Mouse (Mus musculus) frontal cortex, postnatal 36 days (tissue): ENCODE data around the gene Smyd3.

Experiments used
- DNase-seq, 2 experiments: peaks; one replicate each; pipeline ENCODE4 v3.0.0; 2022; ENCODE audit warnings: low spot score in 2 of 2

The Smyd3 gene

DNA sequence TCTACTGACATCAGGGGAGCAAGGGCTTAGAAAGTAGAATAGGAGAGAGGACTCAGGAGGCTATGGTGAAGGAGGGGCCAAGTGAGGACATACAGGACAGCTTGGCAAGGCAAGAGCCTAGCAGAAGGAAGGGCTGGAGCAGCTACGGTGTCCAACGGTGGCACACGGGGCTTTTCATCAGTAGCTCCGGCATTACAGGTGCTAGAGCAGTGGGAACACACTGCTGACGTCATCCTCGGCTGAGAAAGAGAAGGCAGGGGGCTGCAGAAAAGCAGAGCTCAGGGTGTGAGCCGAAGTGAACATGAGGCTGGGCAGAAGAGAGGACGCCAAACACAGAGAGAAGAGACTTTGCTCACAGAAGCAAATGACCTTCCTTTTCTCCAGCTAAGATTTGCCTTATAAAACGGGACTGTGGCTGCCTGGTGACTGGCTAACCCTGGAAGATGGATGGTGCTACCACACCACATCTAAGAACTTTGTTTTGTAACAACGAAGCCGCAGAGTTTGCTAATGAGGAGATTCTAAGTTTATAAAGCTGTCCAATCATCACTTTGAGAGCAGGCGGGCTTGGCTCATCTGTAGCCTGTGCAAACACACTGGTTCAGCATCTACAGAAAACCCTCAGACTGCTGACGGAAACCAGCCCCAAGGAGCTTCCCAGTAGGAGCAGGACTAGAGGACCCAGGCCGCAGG is 453.1 kb downstream of the Smyd3 start:
- no peak for DNase-seq

DNA sequence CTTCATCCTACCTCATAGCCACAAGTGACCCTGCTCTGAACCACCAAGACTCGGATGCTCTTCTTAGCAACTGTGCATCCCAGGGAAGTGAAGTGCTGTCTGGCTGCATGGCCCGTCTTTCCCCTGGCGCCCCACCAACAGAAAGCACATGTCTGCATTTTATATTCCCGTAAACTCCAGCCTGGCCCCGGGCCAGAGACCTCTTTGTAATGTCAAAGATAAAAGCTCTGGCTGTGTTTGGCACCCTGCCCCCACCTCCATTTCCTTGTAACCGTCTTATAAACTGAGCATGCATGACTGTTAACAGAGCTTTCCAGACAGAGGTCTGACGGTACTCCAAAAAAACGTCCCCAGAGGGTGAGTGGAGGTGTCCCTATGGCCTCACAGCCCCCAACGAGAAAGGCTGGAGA is 456.1 kb downstream of the Smyd3 start:
- no peak for DNase-seq

DNA sequence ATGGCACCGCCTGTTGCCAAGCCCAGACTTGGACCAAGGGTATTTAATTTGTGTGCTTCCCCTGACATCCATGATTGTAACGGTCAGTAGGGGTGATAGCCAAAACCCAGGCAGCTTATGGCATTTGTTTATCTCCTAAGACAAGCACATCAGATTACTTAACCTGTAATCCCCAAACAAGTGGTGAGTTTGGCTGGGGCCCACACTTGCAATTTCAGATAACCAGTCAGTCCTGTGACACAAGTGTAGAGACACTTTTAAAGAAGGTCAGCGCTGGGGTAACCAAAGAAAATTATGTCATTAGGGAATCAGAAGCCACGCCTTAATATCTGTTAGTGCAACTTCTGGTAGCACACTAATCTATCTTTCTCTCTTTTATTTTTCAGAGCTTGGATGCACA is 456.8 kb downstream of the Smyd3 start:
- DNase-seq: no peak

DNA sequence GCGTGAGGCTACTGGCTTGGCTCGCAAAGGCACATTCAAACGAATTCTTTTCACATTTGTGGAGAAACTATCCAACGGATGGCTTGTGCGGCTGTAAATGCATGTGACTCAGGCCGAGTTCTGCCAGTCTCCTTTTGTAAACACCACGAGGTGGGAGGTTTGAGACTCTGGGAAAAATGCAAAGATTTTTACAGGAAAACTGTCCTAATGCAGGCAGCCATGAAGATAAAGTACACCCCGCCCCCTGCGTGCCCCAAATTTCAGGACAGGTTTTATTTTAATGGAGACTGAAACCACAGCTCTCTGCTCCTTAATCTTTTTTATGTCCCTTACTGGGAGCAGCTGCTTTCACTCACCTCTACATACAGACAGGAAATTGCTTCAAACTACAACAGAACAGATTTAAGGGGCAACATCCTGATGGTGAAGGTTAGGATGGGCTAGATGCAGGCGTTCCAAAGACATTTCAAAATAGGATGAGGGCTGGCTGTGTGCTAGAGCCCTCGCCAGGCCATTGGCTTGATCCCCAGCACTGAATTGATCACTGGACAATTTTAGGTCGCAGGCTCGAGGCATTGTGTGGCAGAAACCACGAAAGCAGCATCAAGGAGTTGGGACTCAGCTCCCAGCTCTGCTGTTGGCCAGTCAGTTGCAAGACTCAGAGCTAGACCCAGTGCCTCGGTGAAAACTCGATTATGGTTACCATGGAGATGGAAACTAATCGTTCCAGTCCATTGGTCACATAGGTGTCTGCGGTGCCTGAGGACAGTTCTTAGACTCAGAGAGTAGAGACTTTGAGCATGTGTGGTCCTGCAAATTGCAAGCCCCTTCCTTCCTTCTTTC is 457.5 kb downstream of the Smyd3 start:
- DNase-seq: peak; percentile 25 to 30

DNA sequence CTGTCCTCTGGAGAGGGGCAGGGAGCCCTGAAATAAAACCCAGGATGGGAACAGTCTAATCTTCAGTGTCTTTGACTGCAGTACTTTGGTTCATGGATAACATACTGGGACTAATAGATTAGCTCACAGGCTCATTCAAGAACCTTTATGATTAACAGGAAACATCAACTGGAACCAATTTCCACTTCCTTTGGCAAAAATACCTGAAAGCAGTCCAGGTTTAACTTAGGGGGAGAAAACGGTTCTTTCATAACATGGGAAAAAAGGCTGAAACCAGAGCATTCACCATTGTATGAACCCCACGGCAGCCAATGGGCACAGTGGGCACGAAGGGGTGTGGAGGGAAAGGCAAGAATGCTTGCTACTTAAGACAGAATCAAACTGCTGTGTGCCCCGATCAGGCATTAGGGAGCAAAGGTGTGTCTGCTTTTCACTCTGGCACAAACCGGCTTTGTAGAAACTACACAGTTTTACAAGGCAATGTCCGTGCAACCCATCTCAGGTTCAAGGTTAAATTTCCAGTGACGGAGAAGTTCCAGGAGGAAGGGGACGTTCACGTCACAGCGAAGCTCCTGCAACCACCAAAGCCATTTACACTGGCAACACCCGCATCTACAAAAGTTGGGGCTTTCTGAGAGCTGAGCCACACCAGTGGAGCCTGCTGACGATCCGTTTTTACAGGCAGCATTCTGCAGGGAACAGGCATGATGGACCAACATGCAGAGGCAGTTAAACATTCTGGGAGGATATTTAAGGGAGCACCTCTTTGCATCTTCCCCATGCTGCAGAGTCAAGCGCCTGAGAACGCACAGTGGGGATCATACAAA is 458.3 kb downstream of the Smyd3 start:
- no peak for DNase-seq

DNA sequence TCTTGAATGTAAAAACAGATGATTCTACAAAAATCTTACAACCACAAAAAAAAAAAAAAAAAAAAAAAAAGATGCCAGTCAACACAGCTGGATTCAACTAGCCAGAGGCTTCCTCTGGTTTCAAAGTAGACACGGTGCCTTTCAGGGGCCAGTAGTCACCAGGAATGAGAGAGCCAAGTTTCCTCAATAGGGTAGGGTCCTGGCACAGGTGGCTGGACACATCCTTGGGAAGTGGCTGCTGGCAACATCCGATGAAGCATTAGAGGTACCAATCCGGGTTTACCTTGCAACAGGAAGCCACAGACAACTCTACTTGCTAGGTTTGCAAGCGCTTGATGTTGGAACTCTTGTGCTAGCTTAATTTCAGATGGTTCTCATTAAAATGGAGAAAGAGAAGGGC is 459.2 kb downstream of the Smyd3 start:
- DNase-seq: no peak

DNA sequence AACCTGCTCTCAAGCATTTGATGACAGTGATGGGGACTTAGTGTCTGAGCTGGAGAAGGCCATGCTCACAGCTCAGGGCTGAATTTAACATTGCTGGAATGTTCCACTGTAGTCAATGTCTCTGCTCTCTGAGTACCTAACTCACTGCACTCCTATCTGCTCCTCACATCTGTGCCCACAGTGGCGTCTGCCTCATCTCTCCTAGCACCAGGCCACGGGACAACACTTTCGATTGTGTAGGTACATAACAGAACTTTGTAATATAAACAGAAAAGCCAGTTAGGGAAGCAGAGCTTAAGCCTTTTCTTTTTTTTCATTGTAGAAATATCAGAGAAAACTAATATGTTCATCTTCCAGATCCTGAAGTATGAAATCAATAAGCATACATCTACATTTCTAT is 462.1 kb downstream of the Smyd3 start:
- DNase-seq: no peak

DNA sequence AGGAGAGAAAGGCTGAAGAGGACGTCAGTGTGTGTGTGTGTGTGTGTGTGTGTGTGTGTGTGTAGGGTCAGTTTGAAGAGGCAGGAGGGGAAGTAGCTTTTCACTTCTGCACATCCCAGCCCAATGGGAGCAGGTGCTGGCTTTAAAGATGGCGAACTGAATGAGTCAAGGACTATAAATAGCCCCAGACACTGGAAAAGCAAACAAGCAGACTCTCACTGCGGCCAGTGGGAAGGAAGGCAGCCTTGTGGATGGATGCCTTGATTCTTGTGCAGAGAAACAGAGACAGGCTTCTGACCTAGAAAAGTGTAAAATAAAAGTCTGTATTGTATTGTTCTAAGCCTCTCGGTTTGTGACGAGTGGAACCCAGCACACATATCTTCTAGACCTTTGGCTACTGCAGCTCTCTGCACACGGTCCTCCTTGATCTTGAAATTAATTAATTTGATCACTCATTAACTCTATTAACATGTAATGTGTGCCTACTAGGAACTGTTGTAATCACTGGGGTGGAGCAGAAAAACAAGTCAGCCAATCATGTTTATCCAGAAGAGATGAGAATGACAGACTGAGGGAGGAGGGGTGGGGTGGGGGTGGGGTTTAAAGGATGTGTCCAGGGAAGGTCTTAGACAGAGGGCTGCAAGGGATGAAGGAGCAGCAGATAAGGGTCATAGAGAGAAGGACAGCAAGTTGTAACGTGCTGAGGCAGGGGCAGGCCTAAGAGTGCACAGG is 463.3 kb downstream of the Smyd3 start:
- no peak for DNase-seq

DNA sequence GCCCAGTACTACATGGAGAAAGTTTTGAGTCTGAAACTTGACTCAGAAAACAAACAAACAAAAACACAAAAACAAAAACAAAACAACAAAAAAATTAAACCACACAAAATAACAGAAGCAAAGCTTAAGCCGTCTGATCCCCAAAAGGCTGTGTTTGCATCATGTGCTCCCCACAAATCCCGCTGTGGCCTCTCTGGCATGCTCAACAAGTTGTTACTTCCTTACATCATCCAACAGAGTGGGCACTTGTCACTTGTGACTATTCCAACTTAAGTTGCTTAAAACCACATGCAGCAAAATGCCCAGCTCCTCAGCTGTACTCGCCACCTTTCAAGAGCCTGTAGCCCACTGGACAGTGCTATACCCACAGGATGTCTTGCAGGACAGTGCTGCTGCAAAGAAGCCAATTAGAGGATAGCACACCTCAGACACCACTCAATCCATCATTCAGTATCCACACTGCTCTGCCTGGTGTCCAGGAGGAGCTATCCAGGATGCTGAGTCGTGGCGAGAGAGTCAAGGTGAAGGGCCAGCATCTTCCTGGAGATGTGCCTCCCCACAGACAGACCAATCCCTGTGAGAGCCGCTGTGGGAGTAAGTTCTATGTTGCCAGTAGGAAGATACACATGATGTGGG is 465.2 kb downstream of the Smyd3 start:
- no peak for DNase-seq

DNA sequence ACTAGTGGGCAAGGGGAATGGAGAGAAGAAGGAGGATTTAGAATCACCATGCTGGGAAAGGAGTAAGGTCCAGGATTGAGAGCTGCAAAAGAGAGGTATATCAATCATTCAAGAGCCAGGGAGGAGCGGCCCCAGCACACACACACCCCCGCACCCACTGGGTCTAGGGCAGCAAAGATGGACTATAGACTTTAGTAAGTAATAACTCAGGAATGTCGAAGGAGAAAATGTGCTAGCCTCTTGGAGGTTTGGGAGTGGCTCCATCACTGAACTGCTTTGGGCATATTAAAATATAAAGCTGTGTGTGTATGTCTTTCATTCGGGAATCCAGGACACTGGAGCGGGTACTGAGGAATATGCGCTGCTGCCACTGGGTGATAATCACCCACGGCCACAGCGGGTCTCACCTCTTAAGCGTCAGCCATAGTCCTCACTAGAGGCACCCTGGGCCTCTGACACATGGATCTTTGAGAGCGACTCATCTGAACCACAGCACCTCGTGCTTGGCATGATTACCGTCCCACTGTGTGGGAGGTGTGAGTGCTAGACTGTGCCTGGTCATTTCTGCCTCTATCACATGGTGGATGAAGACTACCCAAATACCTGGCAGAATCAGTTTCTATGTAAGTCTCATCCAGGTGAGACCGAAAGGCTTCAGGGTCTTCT is 469.8 kb downstream of the Smyd3 start:
- DNase-seq: no peak

DNA sequence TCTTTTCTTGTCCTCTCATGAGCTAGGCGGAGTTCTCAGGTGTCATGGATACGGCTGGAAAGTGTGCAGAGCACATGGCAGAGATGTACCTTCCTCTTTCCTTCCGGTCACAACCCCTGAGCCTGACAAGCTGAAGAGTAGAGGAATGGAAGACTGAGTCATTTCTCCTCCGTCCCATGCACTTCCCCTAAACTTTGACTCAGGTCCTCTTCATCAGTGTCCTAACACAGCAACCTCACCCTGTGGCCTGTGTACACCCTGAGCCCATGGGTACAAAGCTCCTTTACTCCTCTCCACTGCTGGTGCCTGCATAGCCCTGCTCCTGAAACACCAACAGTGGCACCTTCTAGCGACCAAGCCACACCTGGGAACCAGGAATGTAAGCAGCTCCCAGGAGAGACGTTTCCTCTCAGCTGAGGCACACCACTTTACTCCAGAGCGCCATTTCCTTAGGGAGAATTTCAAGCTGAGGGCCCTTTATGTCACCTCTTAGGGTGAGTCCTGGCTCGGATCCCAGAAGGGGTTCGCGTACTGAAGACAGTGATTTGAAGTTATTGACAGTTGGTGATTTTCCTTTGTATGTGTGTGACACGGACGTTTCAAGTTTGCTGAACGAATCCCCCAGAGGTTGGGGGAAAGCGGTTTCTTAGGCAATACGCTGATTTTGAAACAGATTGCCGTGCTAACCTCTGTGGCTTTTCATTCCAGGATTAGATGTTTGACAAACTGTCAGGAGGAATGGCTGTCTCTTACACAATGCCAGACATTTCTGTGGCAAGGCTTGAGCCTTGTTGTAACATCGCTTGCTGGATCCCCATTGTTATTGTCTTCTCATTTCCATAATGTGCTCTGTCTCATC is 471.8 kb downstream of the Smyd3 start:
- no peak for DNase-seq

DNA sequence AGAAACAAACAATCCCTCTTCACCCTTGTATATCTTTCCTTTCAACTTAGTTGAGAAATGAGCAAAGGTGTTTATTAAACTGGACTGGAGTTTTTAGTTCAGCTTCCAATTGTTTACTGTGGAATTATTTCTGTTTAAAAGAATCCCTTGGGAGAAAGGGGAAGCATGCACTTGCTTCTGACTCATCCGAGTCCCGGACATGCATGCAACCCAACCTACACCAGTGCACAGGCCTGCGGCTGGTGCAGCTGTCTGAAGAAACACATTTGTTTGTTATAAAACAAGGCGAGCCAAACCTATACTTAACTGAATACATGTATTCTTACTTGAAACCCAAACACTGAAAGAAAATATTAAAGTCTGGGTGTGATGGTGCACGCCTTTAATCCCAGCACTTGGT is 473.7 kb downstream of the Smyd3 start:
- no peak for DNase-seq

DNA sequence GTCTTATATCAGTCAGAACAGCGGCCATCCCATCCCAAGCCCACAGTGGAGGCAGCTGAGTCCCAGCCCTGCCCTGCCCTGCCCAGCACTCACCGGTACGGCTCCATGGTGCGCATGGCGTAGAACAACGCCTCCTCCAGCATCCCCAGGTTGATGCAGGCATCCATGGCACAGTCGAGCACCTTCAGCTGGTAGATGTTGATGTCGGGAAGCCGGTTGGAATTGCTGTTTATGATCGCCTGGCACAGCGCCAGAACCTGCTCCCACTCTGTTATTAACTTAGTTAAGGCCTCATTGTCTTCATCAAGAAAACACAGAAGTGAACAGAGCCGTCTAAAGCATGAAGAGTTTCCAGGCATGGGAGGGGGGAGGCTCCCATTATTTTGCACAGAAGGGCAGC is 474.2 kb downstream of the Smyd3 start:
- no peak for DNase-seq

DNA sequence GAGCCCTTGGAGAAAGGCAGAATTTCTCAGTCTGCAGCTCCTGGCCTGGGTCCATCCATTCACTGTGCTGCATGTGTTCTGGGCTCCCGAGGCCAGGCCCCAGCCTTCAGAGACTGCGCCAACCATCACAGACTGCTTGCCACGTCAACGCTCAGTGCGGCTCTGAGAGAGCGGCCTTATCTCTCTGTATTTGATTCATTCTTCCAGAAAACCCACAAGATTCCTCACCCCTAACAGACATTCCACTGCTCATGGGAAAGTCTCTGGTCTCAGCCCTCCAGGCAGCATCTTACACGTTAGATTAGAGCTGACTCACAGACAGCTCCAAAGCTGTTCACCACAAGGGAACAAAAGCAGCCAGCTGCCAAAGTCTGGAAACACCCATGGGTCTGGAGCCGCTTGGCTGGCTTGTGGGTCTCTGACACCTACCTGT is 475.9 kb downstream of the Smyd3 start:
- DNase-seq: peak; percentile 23 to 41

DNA sequence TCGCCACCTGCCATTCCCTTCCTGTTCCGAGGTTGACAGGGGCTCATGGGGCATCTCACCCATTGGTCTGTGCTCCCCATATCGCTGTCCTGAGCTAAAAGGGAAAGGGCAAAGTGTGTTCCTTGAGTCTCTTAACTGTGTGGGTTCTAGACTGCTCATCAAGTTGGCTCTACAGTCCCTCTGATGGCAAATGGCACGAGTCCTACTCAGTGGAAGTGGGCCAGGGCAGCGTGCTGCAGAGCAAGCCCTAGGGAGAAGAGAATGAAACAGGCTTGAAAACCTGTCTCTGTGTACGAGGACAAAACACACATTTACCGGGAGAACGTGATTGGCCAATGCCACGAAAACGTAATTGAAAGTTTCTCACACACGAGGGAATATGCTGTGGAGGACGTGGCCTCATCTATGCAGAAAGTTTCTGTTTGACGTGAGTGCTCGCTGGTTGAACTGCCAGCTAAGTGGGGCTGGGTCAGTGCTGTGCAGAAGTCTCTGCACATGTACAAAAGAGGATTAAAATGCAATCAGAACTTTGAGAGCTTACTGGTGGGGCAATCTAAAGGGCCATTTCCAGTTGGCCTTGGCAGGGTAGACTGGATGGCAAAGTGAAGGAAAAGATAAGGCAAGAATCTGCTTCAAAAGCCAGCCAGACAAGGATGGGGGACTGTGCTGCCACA is 476.5 kb downstream of the Smyd3 start:
- DNase-seq: no peak

DNA sequence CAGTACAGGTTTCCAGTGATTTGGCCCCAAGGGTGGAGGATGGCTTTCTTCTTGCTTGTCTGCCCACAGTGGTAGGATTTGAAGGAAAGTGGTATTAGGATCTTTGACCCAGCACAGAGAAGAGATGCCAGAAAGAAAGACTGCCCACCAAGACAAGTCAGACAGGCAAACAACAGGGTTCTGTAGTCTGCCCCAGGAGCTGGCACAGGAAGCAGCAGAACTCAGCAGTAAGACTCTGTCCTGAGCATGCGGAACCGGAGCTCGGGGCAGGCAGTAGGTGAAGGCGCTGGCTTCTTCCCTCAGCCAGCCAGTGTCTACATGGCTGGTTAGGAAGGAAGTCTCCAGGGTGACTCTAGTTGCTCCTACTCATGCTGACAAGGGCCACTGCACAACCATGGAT is 479.0 kb downstream of the Smyd3 start:
- DNase-seq: no peak

DNA sequence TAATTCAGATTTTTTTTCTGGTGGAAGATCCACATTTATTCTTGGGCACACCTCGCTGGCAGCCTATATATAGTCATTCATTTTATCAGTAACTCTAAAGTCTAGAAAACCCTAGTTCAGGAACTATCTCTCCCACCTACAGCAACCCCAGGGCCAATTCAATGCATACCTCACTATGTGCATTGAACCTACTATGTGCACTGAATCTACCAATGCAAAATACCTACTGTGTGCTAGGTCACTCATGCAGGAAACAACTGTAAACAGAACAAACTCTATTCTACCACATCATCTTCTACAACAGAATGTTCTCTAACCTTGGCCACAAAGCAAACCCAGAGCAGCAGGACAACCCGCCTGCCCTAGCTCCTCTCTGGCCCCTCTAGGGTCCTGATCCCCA is 484.9 kb downstream of the Smyd3 start:
- DNase-seq: no peak

DNA sequence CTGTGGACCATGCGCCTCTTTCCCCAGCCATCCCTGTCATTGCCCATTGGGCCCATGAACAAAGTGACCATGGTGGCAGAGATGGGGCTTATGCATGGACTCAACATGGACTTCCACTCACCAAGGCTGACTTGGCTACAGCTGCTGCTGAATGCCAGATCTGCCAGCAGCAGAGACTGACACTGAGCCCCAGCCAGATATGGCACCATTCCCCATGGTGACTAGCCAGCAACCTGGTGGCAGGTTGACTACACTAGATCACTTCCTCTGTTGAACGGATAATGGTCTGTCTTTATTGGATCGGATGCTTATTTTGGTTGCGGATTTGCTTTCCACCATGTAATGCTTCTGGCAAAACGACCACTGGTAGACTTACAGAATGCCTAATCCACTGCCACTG is 486.3 kb downstream of the Smyd3 start:
- DNase-seq: no peak

DNA sequence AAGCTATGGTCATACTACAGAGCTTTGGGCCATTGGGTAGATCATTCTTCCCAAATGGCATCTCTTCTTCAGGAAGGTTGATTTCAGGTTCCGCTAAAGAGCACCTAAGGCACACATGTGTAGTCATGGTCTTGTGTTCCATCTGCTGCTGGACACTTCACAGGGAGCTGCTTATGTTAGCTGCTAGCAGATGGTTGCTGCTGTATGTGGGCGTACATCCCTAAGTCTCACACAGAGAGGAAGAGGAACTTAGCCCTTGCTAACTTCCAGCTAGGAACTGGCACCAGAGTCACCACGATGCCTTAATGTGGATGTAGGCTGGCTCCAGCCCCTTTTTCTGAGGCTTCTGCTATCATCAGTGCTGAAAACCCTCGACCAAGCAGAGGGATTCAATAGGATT is 491.2 kb downstream of the Smyd3 start:
- peak; percentile 26 to 61 for DNase-seq
